Mouse (Mus musculus) neural tube, embryonic 15.5 days (tissue): Measurements from ENCODE around the gene Bhlhe40. TPM values are rescaled to one million over a fixed set of nuclear protein-coding genes. Genes with fewer than 3 reads are reported as not detected.

Experiments used
- ATAC-seq: fragments of 200-750 bp; cut with Nextera tagmentation; 2 replicates; pipeline ENCODE4 v1.8.0; 2017; ENCODE audit warnings: mild to moderate bottlenecking, moderate TSS enrichment, moderate library complexity; ENCODE audit not compliant: low FRiP score
- H3K27ac ChIP-seq: fragments of 300-500 bp; sonication (generic); replicated peaks from 2 replicates; pipeline ENCODE4 v1.5.1; 2015; ENCODE audit warnings: mild to moderate bottlenecking, inconsistent platforms
- H3K27me3 ChIP-seq: fragments of 300-500 bp; sonication (generic); replicated peaks from 2 replicates; pipeline ENCODE4 v1.6.1; 2015; ENCODE audit warnings: inconsistent platforms
- H3K36me3 ChIP-seq: fragments of 300-500 bp; sonication (generic); 2 replicates; pipeline ENCODE4 v1.6.1; 2015; ENCODE audit warnings: inconsistent platforms
- H3K4me1 ChIP-seq: fragments of 300-500 bp; sonication (generic); 2 replicates; pipeline ENCODE4 v1.6.1; 2015; ENCODE audit warnings: inconsistent platforms
- H3K4me2 ChIP-seq: fragments of 300-500 bp; sonication (generic); 2 replicates; pipeline ENCODE4 v1.6.1; 2015; ENCODE audit warnings: inconsistent platforms, mild to moderate bottlenecking, moderate library complexity
- H3K4me3 ChIP-seq: fragments of 300-500 bp; sonication (generic); replicated peaks from 2 replicates; pipeline ENCODE4 v1.5.1; 2015; ENCODE audit warnings: mild to moderate bottlenecking, inconsistent platforms
- H3K9ac ChIP-seq: fragments of 300-500 bp; sonication (generic); replicated peaks from 2 replicates; pipeline ENCODE4 v1.6.1; 2015; ENCODE audit warnings: mild to moderate bottlenecking, inconsistent platforms
- H3K9me3 ChIP-seq: fragments of 300-500 bp; sonication (generic); replicated peaks from 2 replicates; pipeline ENCODE4 v1.6.1; 2016; ENCODE audit warnings: inconsistent platforms
- WGBS: fragments of 180-500 bp; shearing (Covaris S2); methylation state at CpG from one replicate; pipeline ENCODE4 v1.1.7; 2015; ENCODE audit warnings: mixed read lengths; 5-methylcytosine and 5-hydroxymethylcytosine counted together
- polyA plus RNA-seq: library from polyadenylated mRNA; unstranded; fragments of >200 nt; fragmentation: Nextera tagmentation; extraction: Ambion mirVana; gene quantifications from 2 replicates; pipeline ENCODE4 v1.2.1, GENCODE M21; 2015

The Bhlhe40 gene
- polyA plus RNA-seq, result 5.3 and 8.5 TPM in 2 replicates

GRCm38 (mm10) chr6:108660206-108660877, at the start of gene Bhlhe40:
Bhlhe40 (plus strand) TSS chr6:108660629.
- peak within 1 kb of the TSS; percentile 93 for H3K4me2 ChIP-seq
- ATAC-seq, result peak; percentile 84
- H3K9me3 ChIP-seq, result no peaks in the 10 kb centered on the region
- H3K9ac ChIP-seq, result peak within 1 kb of the TSS; percentile 77
- H3K27me3 ChIP-seq, result no peaks in the 10 kb centered on the region
- H3K27ac ChIP-seq, result peak within 1 kb of the TSS; percentile 94
- under 1% methylated on average over 28 of the region's 43 CpGs for WGBS
- H3K4me1 ChIP-seq, result peaks cover 32% of the 10 kb centered on the region
- H3K4me3 ChIP-seq, result peak within 1 kb of the TSS; percentile 63
- H3K36me3 ChIP-seq, result no peaks in the 10 kb centered on the region

GRCm38 (mm10) chr6:108611663-108612062, 48.8 kb upstream of the Bhlhe40 start:
- Histone ChIP-seq H3K27ac (no peak overlapping the region), H3K27me3 (no peaks in the 10 kb centered on the region), H3K4me3 (no peak overlapping the region), H3K4me1 (peaks cover 6% of the 10 kb centered on the region; the same call in 1 of the 2 replicates), H3K9me3 (no peaks in the 10 kb centered on the region), H3K9ac (no peak overlapping the region), H3K36me3 (no peaks in the 10 kb centered on the region), H3K4me2 (no peak overlapping the region)
- no peak for ATAC-seq
- 64% methylated on average over 3 of the region's 3 CpGs for WGBS

GRCm38 (mm10) chr6:108618025-108618424, 42.4 kb upstream of the Bhlhe40 start:
- H3K27me3 ChIP-seq, result no peaks in the 10 kb centered on the region
- no peak overlapping the region for H3K4me2 ChIP-seq
- H3K36me3 ChIP-seq, result no peaks in the 10 kb centered on the region
- H3K4me3 ChIP-seq, result no peak overlapping the region
- H3K9ac ChIP-seq, result no peak overlapping the region
- no peaks in the 10 kb centered on the region for H3K9me3 ChIP-seq
- H3K4me1 ChIP-seq, result no peaks in the 10 kb centered on the region
- WGBS, result 95% methylated on average over 10 of the region's 10 CpGs
- ATAC-seq, result no peak
- H3K27ac ChIP-seq, result no peak overlapping the region

- no peaks in the 10 kb centered on the region for H3K4me1 ChIP-seq
- H3K9me3 ChIP-seq, result no peaks in the 10 kb centered on the region
- WGBS, result 89% methylated on average over 4 of the region's 4 CpGs
- no peak overlapping the region for H3K9ac ChIP-seq
- H3K4me3 ChIP-seq, result no peak overlapping the region
- no peaks in the 10 kb centered on the region for H3K36me3 ChIP-seq
- H3K4me2 ChIP-seq, result no peak overlapping the region
- ATAC-seq, result no peak
- no peak overlapping the region for H3K27ac ChIP-seq
- no peaks in the 10 kb centered on the region for H3K27me3 ChIP-seq
Measured at GRCm38 (mm10) chr6:108623028-108623565, 37.3 kb upstream of the Bhlhe40 start.

- WGBS, result 90% methylated on average over 4 of the region's 4 CpGs
- no peak for ATAC-seq
- H3K27me3 ChIP-seq, result no peaks in the 10 kb centered on the region
Measured at GRCm38 (mm10) chr6:108624915-108625314, 35.5 kb upstream of the Bhlhe40 start.

GRCm38 (mm10) chr6:108630701-108631100, 29.7 kb upstream of the Bhlhe40 start:
- Histone ChIP-seq H3K9ac (no peak overlapping the region), H3K4me2 (no peak overlapping the region), H3K27me3 (no peaks in the 10 kb centered on the region), H3K36me3 (no peaks in the 10 kb centered on the region), H3K4me3 (no peak overlapping the region), H3K27ac (no peak overlapping the region), H3K4me1 (no peaks in the 10 kb centered on the region), H3K9me3 (no peaks in the 10 kb centered on the region)
- ATAC-seq, result no peak

More at GRCm38 (mm10) chr6:108624915-108625314, 35.5 kb upstream of the Bhlhe40 start:
- Histone ChIP-seq H3K36me3 (no peaks in the 10 kb centered on the region), H3K4me1 (no peaks in the 10 kb centered on the region), H3K9ac (no peak overlapping the region), H3K27ac (no peak overlapping the region), H3K4me3 (no peak overlapping the region), H3K4me2 (no peak overlapping the region), H3K9me3 (no peaks in the 10 kb centered on the region)

GRCm38 (mm10) chr6:108638157-108638833, 22.1 kb upstream of the Bhlhe40 start:
- no peaks in the 10 kb centered on the region for H3K27me3 ChIP-seq
- no peak overlapping the region for H3K27ac ChIP-seq
- ATAC-seq, result no peak
- H3K4me1 ChIP-seq, result no peaks in the 10 kb centered on the region
- no peak overlapping the region for H3K9ac ChIP-seq
- WGBS, result 83% methylated on average over 6 of the region's 6 CpGs
- H3K4me3 ChIP-seq, result no peak overlapping the region
- H3K9me3 ChIP-seq, result no peaks in the 10 kb centered on the region
- no peaks in the 10 kb centered on the region for H3K36me3 ChIP-seq
- no peak overlapping the region for H3K4me2 ChIP-seq

- no peak overlapping the region for H3K4me2 ChIP-seq
- no peak overlapping the region for H3K9ac ChIP-seq
- no peak for ATAC-seq
- no peaks in the 10 kb centered on the region for H3K27me3 ChIP-seq
- no peaks in the 10 kb centered on the region for H3K9me3 ChIP-seq
- no peaks in the 10 kb centered on the region for H3K4me1 ChIP-seq
- H3K27ac ChIP-seq, result no peak overlapping the region
- WGBS, result 80% methylated on average over 7 of the region's 7 CpGs
- no peak overlapping the region for H3K4me3 ChIP-seq
- no peaks in the 10 kb centered on the region for H3K36me3 ChIP-seq
Measured at GRCm38 (mm10) chr6:108642020-108642419, 18.4 kb upstream of the Bhlhe40 start.

GRCm38 (mm10) chr6:108643035-108643434, 17.4 kb upstream of the Bhlhe40 start:
- WGBS, result 77% methylated on average over 6 of the region's 6 CpGs

GRCm38 (mm10) chr6:108644311-108644710, 16.1 kb upstream of the Bhlhe40 start:
- H3K27ac ChIP-seq, result no peak overlapping the region
- no peak overlapping the region for H3K4me3 ChIP-seq
- no peaks in the 10 kb centered on the region for H3K4me1 ChIP-seq
- WGBS, result 44% methylated on average over 5 of the region's 5 CpGs
- H3K36me3 ChIP-seq, result no peaks in the 10 kb centered on the region
- no peak for ATAC-seq
- no peak overlapping the region for H3K4me2 ChIP-seq
- no peaks in the 10 kb centered on the region for H3K9me3 ChIP-seq
- no peak overlapping the region for H3K9ac ChIP-seq
- H3K27me3 ChIP-seq, result no peaks in the 10 kb centered on the region

More at GRCm38 (mm10) chr6:108643035-108643434, 17.4 kb upstream of the Bhlhe40 start:
- H3K4me2 ChIP-seq, result no peak overlapping the region
- no peaks in the 10 kb centered on the region for H3K27me3 ChIP-seq
- no peak overlapping the region for H3K9ac ChIP-seq
- no peaks in the 10 kb centered on the region for H3K4me1 ChIP-seq
- H3K9me3 ChIP-seq, result no peaks in the 10 kb centered on the region
- no peak for ATAC-seq
- H3K27ac ChIP-seq, result no peak overlapping the region
- H3K4me3 ChIP-seq, result no peak overlapping the region
- H3K36me3 ChIP-seq, result no peaks in the 10 kb centered on the region

- no peak overlapping the region for H3K4me3 ChIP-seq
- 42% methylated on average over 3 of the region's 3 CpGs for WGBS
- no peak overlapping the region for H3K27ac ChIP-seq
- ATAC-seq, result no peak
- no peak overlapping the region for H3K9ac ChIP-seq
- H3K9me3 ChIP-seq, result no peaks in the 10 kb centered on the region
- H3K4me2 ChIP-seq, result no peak overlapping the region
- H3K36me3 ChIP-seq, result no peaks in the 10 kb centered on the region
- H3K27me3 ChIP-seq, result no peaks in the 10 kb centered on the region
- no peaks in the 10 kb centered on the region for H3K4me1 ChIP-seq
Measured at GRCm38 (mm10) chr6:108647094-108647493, 13.3 kb upstream of the Bhlhe40 start.

GRCm38 (mm10) chr6:108648072-108648471, 12.4 kb upstream of the Bhlhe40 start:
- no peak for ATAC-seq
- Histone ChIP-seq H3K27me3 (no peaks in the 10 kb centered on the region), H3K9ac (no peak overlapping the region), H3K4me1 (no peaks in the 10 kb centered on the region), H3K4me3 (no peak overlapping the region), H3K27ac (no peak overlapping the region), H3K36me3 (no peaks in the 10 kb centered on the region), H3K9me3 (no peaks in the 10 kb centered on the region), H3K4me2 (no peak overlapping the region)
- WGBS, result 38% methylated on average over 6 of the region's 6 CpGs
